Mouse (Mus musculus): ENCODE measurements around the gene Uhmk1.

GRCm38 (mm10) chr1:170163398-170163943, 51.7 kb downstream of the Uhmk1 start:
- no peak for TF ChIP-seq CTCF (IDR thresholded peaks at IDR 0.05; ENCODE audit: low read depth, low read length)
- TF ChIP-seq GATA1 (IDR thresholded peaks at IDR 0.05; ENCODE audit: borderline replicate concordance, low read length): no peak
